Mouse (Mus musculus) gastrocnemius, adult 18-20 months (tissue): Measurements from ENCODE around the gene Foxe1. TPM values are rescaled to one million over a fixed set of nuclear protein-coding genes. Genes with fewer than 3 reads are reported as not detected.

Source experiments
- total RNA-seq, 2 experiments: library from RNA; stranded (reverse); gene quantifications; 2 replicates each; pipeline ENCODE4 v1.2.3; 2021

Foxe1 gene
- total RNA-seq, 2 experiments from 2014 or later = not detected

Other genes starting within 250 kb of the Foxe1 start
- 10 to 100 TPM; 13.1 to 16.1 TPM for gene Ncbp1, start 205.0 kb upstream of the Foxe1 start, total RNA-seq
- 10 to 100 TPM in 1 of 2 experiments, 1 to 10 TPM in 1; 9.6 to 10.2 TPM for gene Tstd2, start 204.9 kb upstream of the Foxe1 start, total RNA-seq
- 1 to 10 TPM; 5.8 to 6.7 TPM for gene Xpa, start 147.3 kb upstream of the Foxe1 start, total RNA-seq
- gene Trmo, start 45.8 kb downstream of the Foxe1 start, total RNA-seq = 1 to 10 TPM; 2.6 to 3.1 TPM
- not detected for gene Hemgn, start 69.9 kb downstream of the Foxe1 start, total RNA-seq
- 10 to 100 TPM; 63.2 to 66.2 TPM for gene Anp32b, start 107.3 kb downstream of the Foxe1 start, total RNA-seq
- gene Nans, start 145.6 kb downstream of the Foxe1 start, total RNA-seq = 10 to 100 TPM; 17.6 to 19.9 TPM
- under 1 TPM; 0.50 to 0.76 TPM for gene Trim14, start 192.5 kb downstream of the Foxe1 start, total RNA-seq